Mouse (Mus musculus) erythroid progenitor cell, adult 5-6 weeks (primary cell): ENCODE data around the gene Fbxo48. TPM values are rescaled to one million over a fixed set of nuclear protein-coding genes. Genes with fewer than 3 reads are reported as not detected.

Experiments
- ATAC-seq: replicated peaks from 2 replicates; pipeline ENCODE4 v1.8.0; 2016; ENCODE audit warnings: moderate number of reproducible peaks, mild to moderate bottlenecking, moderate TSS enrichment, inconsistent platforms; ENCODE audit not compliant: poor library complexity, low FRiP score, severe bottlenecking
- total RNA-seq, 2 experiments: library from RNA; stranded (forward) in 1 of 2; stranded (reverse) in 1 of 2; fragments of 150-400 nt in 1 of 2; fragments of 186-747, 209-891 nt in 1 of 2; gene quantifications; 2 replicates each; pipeline versions ENCODE4 v1.2.3 to v1.2.4; 2015 to 2017; ENCODE audit warnings: low replicate concordance in 2 of 2

Fbxo48 gene
- total RNA-seq (2015; ENCODE audit: low replicate concordance) (22.7 and 59.5 TPM in 2 replicates), total RNA-seq (2017; ENCODE audit: low replicate concordance) (47.9 and 59.2 TPM in 2 replicates)

GRCm38 (mm10) chr11:16950976-16951760 lies at the start of gene Fbxo48:
Fbxo48 (plus strand) TSS chr11:16951375.
- ATAC-seq = peak; percentile 89

DNA sequence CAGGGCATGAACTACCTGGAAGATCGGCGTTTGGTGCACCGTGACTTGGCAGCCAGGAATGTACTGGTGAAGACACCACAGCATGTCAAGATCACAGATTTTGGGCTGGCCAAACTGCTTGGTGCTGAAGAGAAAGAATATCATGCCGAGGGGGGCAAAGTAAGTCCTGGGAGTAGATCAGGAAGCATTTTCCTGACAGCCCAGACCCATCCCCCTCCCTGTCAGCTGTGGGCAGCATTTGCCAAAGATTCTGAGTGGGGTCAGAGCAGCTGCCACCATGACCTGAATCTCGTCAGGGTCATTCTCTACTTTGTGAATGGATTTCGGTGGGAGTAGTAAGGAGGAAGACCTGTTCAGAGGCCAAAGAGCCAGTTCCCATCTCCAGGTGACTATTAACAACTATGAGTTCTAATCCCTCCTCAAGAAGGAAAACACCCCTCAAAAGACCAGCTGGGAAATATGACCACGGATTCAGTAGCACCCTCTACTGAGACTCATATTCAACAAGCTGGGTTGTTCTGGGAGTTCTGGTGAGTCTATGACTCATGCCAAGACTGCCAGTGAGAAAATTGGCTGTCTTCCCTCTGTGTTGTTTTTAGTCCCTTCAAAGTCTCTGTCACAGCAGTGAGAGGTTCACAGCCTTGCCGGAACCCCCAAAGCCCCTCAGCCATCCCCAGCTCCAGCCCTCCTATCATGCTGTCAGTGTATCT lies 46.7 kb upstream of the Fbxo48 start:
- no peak for ATAC-seq

- no peak for ATAC-seq
These were observed 46.2 kb upstream of the Fbxo48 start for GRCm38 (mm10) chr11:16905012-16905332.

- no peak for ATAC-seq
These were observed 44.6 kb upstream of the Fbxo48 start for GRCm38 (mm10) chr11:16906530-16906929.

DNA sequence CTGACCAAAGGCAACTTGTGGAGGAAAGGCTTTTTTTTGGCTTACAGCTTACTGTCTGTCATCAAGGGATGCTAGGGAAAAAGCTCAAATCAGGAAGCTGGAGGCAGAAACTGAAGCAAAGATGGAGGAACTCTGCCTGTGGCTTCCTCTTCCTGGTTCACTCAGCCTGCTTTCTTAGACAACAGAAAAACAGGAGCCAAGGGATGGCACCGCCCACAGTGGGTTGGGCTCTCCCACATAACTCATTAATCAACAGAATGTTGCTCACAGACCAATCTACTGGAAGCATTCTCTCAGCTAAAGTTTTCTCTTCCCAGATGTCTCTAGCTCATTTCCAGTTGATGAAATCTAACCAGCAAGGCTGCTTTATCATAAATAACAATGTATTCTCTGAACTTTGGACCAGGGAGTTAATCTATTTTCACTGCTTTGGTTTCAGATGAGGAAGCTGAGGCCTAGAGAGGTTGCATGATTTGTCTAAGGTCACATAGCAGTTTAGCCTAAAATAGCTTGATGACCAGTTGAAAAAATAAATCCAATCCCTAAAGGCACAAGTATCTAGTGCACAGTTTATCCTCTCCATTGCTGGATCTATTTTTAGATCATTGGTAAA lies 43.6 kb upstream of the Fbxo48 start:
- no peak for ATAC-seq

- no peak for ATAC-seq
These were observed 36.4 kb upstream of the Fbxo48 start for GRCm38 (mm10) chr11:16914756-16915155.

GRCm38 (mm10) chr11:16915850-16916249 lies 35.3 kb upstream of the Fbxo48 start:
- no peak for ATAC-seq

- no peak for ATAC-seq
These were observed 33.7 kb upstream of the Fbxo48 start for GRCm38 (mm10) chr11:16917512-16917911.

DNA sequence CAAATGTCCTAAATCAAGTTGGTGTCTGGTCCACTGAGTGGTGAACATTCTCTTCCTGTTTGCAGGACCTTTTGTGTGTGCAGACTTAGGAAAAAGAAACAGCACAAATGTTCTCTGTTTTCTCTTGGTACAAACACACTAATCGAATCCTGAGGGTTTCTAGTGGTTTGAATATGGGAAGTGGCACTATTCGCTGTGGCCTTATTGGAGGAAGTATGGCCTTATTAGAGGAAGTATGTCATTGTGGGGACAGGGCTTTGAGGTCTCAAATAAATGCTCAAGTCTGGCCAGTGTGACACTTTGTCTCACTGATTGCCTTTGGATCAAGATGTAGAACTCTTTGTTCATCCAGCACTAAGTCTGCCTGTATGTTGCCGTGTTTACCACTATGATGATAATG lies 19.0 kb upstream of the Fbxo48 start:
- ATAC-seq = no peak

GRCm38 (mm10) chr11:16935577-16936236 lies 15.5 kb upstream of the Fbxo48 start:
- ATAC-seq = no peak

DNA sequence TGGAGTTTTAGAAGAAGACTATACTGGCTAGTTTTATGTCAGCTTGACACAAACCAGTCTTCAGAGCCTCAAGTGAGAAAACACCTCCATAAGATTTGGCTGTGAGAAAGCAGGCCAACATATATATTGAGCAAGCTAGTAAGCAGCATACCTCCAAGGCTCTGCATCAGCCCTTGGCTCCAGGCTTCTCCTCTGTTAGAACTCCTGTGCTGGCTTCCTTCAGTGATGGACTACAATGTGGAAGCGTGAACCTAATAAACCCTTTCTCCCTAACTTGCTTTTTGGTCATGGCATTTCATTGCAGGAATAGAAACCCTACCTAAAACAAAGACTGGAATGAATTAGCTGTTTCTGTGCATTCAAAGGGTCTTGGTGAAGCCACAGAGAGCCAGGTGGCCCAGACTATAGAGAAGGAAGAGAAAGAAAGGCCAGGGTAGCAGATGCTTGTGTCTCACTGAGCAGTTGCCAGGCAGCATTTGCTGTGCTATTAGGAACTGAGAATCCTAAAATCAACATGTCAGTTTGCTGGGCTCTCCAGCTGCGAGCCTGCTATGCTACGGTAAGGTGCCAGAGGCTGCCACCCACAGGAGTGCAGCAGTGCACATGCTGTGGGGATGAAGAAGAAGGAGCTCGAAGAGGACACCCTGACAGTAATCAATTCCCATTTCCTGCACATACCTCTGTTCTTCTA lies 9.9 kb upstream of the Fbxo48 start:
- no peak for ATAC-seq

GRCm38 (mm10) chr11:16941973-16942452 lies 9.2 kb upstream of the Fbxo48 start:
- ATAC-seq = no peak

DNA sequence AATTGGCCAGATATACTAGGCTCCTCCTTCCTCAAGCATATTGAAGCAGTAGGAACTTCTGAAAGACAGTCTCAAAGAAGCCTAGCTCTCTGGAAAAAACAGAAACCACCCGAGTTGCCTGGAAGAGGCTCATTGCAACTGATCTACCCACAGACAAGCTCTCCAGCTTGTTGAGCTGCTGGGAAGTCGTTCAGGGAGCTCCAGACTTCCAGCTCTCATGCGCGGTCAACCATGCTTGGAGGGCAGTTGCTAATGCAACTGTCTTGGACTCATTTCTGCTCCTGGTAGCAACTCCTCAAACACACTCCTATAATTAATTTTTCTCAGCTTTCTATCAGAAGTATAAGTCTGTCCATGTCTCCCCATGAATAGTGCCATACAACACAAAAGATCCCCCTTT lies 8.2 kb upstream of the Fbxo48 start:
- ATAC-seq = no peak

DNA sequence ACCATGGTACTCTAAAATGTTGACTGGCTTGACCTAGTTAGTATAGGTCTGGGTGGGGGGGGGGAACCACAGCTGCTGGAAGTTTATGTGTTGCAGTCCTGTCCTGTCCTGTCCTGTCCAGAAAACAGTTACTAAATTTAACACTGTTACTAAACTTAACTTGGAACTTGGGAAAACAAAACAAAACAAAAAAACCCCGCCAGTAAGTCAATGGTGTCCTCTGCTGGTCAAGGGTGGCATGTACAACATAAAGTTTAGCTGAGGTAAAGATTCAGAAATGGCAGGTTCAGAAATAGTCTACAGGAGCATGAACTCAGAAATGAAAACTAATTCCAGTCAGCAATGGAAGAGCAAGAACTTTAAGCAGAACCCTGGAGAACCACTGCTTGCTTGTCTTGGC lies 2.4 kb upstream of the Fbxo48 start:
- ATAC-seq = 0 out of 2 replicates have a peak, but pooled peaks have one; percentile 23

GRCm38 (mm10) chr11:16950226-16950975 lies 774 bp upstream of the Fbxo48 start:
- ATAC-seq = peak; percentile 20

GRCm38 (mm10) chr11:16951761-16952010 lies 511 bp downstream of the Fbxo48 start:
- ATAC-seq = peak; percentile 30

- ATAC-seq = no peak
These were observed 5.1 kb downstream of the Fbxo48 start for GRCm38 (mm10) chr11:16956115-16956862.

GRCm38 (mm10) chr11:16957030-16957429 lies 5.9 kb downstream of the Fbxo48 start:
- no peak for ATAC-seq
